Mouse (Mus musculus) forebrain, embryonic 12.5 days (tissue): ENCODE measurements around the gene Zfp82. TPM values are rescaled to one million over a fixed set of nuclear protein-coding genes. Genes with fewer than 3 reads are reported as not detected.

ENCODE experiments used
- ATAC-seq: fragments of 200-750 bp; cut with Nextera tagmentation; 2 replicates; pipeline ENCODE4 v1.8.0; 2017; ENCODE audit warnings: moderate TSS enrichment; ENCODE audit not compliant: low FRiP score
- H3K27ac ChIP-seq: fragments of 300-500 bp; sonication (generic); 2 replicates; pipeline ENCODE4 v1.5.1; 2016; ENCODE audit warnings: mild to moderate bottlenecking
- H3K27me3 ChIP-seq: fragments of 300-500 bp; sonication (generic); 2 replicates; pipeline ENCODE4 v1.6.1; 2016; ENCODE audit warnings: mild to moderate bottlenecking
- H3K36me3 ChIP-seq: fragments of 300-500 bp; sonication (generic); replicated peaks from 2 replicates; pipeline ENCODE4 v1.6.1; 2016; ENCODE audit warnings: mild to moderate bottlenecking
- H3K4me1 ChIP-seq: fragments of 300-500 bp; sonication (generic); 2 replicates; pipeline ENCODE4 v1.6.1; 2016
- H3K4me2 ChIP-seq: fragments of 300-500 bp; sonication (generic); 2 replicates; pipeline ENCODE4 v1.6.1; 2016; ENCODE audit warnings: mild to moderate bottlenecking, moderate library complexity
- H3K4me3 ChIP-seq: fragments of 300-500 bp; sonication (generic); replicated peaks from 2 replicates; pipeline ENCODE4 v1.5.1; 2016; ENCODE audit warnings: mild to moderate bottlenecking
- H3K9ac ChIP-seq: fragments of 300-500 bp; sonication (generic); 2 replicates; pipeline ENCODE4 v1.6.1; 2016; ENCODE audit warnings: mild to moderate bottlenecking
- H3K9me3 ChIP-seq: fragments of 300-500 bp; sonication (generic); 2 replicates; pipeline ENCODE4 v1.6.1; 2016
- WGBS: fragments of 180-500 bp; shearing (Covaris S2); methylation state at CpG from one replicate; pipeline ENCODE4 v1.1.7; 2016; 5-methylcytosine and 5-hydroxymethylcytosine counted together
- polyA plus RNA-seq: library from polyadenylated mRNA; unstranded; fragments of >200 nt; fragmentation: Nextera tagmentation; extraction: Ambion mirVana; gene quantifications from 2 replicates; pipeline ENCODE4 v1.2.1, GENCODE M21; 2016

Zfp82 gene
- polyA plus RNA-seq, 1 experiment from 2014 or later = 4.7 TPM

GRCm38 (mm10) chr7:30030677-30031076 is 42.0 kb downstream of the Zfp82 start:
- no peak for ATAC-seq
- H3K27ac ChIP-seq = no peak overlapping the region
- no peaks in the 10 kb centered on the region for H3K4me1 ChIP-seq
- no peak overlapping the region for H3K4me2 ChIP-seq
- WGBS = 56% methylated on average over 6 of the region's 6 CpGs
- H3K36me3 ChIP-seq = peaks cover 22% of the 10 kb centered on the region
- no peak overlapping the region for H3K4me3 ChIP-seq
- H3K9ac ChIP-seq = no peak overlapping the region
- no peaks in the 10 kb centered on the region for H3K9me3 ChIP-seq
- no peaks in the 10 kb centered on the region for H3K27me3 ChIP-seq

GRCm38 (mm10) chr7:30028572-30028971 is 44.1 kb downstream of the Zfp82 start:
- H3K9me3 ChIP-seq = no peaks in the 10 kb centered on the region
- no peaks in the 10 kb centered on the region for H3K27me3 ChIP-seq
- ATAC-seq = no peak
- H3K4me3 ChIP-seq = no peak overlapping the region
- no peaks in the 10 kb centered on the region for H3K4me1 ChIP-seq
- H3K9ac ChIP-seq = no peak overlapping the region
- peaks cover 41% of the 10 kb centered on the region for H3K36me3 ChIP-seq
- H3K27ac ChIP-seq = no peak overlapping the region
- H3K4me2 ChIP-seq = no peak overlapping the region
- 89% methylated on average over 3 of the region's 3 CpGs for WGBS

GRCm38 (mm10) chr7:30027331-30027730 is 45.4 kb downstream of the Zfp82 start:
- Histone ChIP-seq H3K9ac (no peak overlapping the region), H3K27ac (no peak overlapping the region), H3K4me2 (no peak overlapping the region), H3K36me3 (peaks cover 53% of the 10 kb centered on the region), H3K4me1 (no peaks in the 10 kb centered on the region), H3K27me3 (no peaks in the 10 kb centered on the region), H3K4me3 (no peak overlapping the region), H3K9me3 (no peaks in the 10 kb centered on the region)
- no peak for ATAC-seq
- WGBS = 74% methylated on average over 4 of the region's 4 CpGs

GRCm38 (mm10) chr7:30025358-30025757 is 47.3 kb downstream of the Zfp82 start:
- no peak for ATAC-seq
- Histone ChIP-seq H3K9me3 (no peaks in the 10 kb centered on the region), H3K36me3 (peaks cover 70% of the 10 kb centered on the region), H3K4me1 (no peaks in the 10 kb centered on the region), H3K27me3 (no peaks in the 10 kb centered on the region), H3K27ac (no peak overlapping the region), H3K4me3 (no peak overlapping the region), H3K9ac (no peak overlapping the region), H3K4me2 (no peak overlapping the region)
- WGBS = 83% methylated on average over 5 of the region's 5 CpGs

DNA sequence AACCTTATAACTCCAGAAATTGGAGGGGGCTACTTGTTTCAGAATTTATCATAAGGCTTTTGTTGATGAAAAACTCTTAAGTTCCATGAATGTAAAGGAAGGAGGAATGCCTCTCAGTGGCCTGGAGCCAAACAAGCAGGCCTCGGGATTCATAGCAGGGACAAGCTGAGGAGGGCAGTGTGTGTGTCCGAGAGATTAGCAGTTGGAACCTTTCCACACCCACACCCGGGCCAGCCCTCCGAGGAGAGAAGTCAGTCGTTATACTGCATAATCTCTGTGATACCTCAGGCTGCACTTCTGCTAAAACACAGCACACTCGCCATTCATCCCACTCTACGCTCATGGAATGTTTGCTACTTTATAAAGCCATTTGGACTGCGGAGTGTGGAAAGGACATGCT is 48.9 kb downstream of the Zfp82 start:
- Histone ChIP-seq H3K9me3 (no peaks in the 10 kb centered on the region), H3K36me3 (peaks cover 83% of the 10 kb centered on the region), H3K27ac (no peak overlapping the region), H3K9ac (no peak overlapping the region), H3K4me2 (no peak overlapping the region), H3K4me1 (no peaks in the 10 kb centered on the region), H3K27me3 (no peaks in the 10 kb centered on the region), H3K4me3 (no peak overlapping the region)
- ATAC-seq = no peak
- 93% methylated on average over 8 of the region's 8 CpGs for WGBS

GRCm38 (mm10) chr7:30023324-30023723 is 49.4 kb downstream of the Zfp82 start:
- H3K36me3 ChIP-seq = peaks cover 87% of the 10 kb centered on the region
- H3K27ac ChIP-seq = no peak overlapping the region
- no peaks in the 10 kb centered on the region for H3K27me3 ChIP-seq
- WGBS = 95% methylated on average over 9 of the region's 9 CpGs
- H3K4me3 ChIP-seq = no peak overlapping the region
- no peak overlapping the region for H3K4me2 ChIP-seq
- no peaks in the 10 kb centered on the region for H3K4me1 ChIP-seq
- no peaks in the 10 kb centered on the region for H3K9me3 ChIP-seq
- ATAC-seq = no peak
- no peak overlapping the region for H3K9ac ChIP-seq

GRCm38 (mm10) chr7:30019543-30019942 is 53.2 kb downstream of the Zfp82 start:
- Histone ChIP-seq H3K4me1 (no peaks in the 10 kb centered on the region), H3K4me3 (no peak overlapping the region), H3K4me2 (no peak overlapping the region), H3K9ac (no peak overlapping the region), H3K27me3 (no peaks in the 10 kb centered on the region), H3K27ac (no peak overlapping the region), H3K36me3 (peaks cover 92% of the 10 kb centered on the region), H3K9me3 (no peaks in the 10 kb centered on the region)
- ATAC-seq = no peak
- WGBS = 92% methylated on average over 2 of the region's 2 CpGs

GRCm38 (mm10) chr7:30017226-30017625 is 55.5 kb downstream of the Zfp82 start:
- H3K36me3 ChIP-seq = peaks cover 82% of the 10 kb centered on the region
- no peak for ATAC-seq
- no peaks in the 10 kb centered on the region for H3K9me3 ChIP-seq
- H3K9ac ChIP-seq = no peak overlapping the region
- WGBS = 95% methylated on average over 6 of the region's 6 CpGs
- no peaks in the 10 kb centered on the region for H3K27me3 ChIP-seq
- no peak overlapping the region for H3K4me2 ChIP-seq
- H3K27ac ChIP-seq = no peak overlapping the region
- H3K4me3 ChIP-seq = no peak overlapping the region
- H3K4me1 ChIP-seq = no peaks in the 10 kb centered on the region

DNA sequence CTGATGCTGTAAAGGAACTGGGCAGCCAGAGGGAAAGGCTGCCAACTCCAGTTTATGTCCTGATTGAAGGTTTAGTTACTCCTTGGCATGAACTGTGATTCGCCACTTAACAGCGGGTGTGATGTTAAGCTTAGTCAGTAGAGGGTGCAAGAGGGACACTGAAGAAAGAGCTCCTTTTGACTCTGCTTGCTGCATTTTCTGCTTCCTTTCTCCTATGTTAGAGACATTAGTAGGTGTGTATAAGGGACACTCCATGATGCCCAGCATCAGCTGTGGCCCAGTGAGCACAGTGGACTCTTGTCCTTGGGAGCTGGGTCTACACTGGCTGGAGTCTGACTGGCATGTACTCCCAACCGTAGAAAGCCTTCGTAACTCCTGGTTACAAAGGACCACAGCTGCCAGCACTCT is 59.7 kb downstream of the Zfp82 start:
- no peak overlapping the region for H3K27ac ChIP-seq
- no peak for ATAC-seq
- no peaks in the 10 kb centered on the region for H3K9me3 ChIP-seq
- no peaks in the 10 kb centered on the region for H3K27me3 ChIP-seq
- H3K4me2 ChIP-seq = no peak overlapping the region
- H3K4me3 ChIP-seq = no peak overlapping the region
- H3K9ac ChIP-seq = no peak overlapping the region
- 80% methylated on average over 4 of the region's 4 CpGs for whole genome bisulfite sequencing
- H3K4me1 ChIP-seq = peaks cover 15% of the 10 kb centered on the region; the same call in 1 of the 2 replicates
- H3K36me3 ChIP-seq = peaks cover 64% of the 10 kb centered on the region

DNA sequence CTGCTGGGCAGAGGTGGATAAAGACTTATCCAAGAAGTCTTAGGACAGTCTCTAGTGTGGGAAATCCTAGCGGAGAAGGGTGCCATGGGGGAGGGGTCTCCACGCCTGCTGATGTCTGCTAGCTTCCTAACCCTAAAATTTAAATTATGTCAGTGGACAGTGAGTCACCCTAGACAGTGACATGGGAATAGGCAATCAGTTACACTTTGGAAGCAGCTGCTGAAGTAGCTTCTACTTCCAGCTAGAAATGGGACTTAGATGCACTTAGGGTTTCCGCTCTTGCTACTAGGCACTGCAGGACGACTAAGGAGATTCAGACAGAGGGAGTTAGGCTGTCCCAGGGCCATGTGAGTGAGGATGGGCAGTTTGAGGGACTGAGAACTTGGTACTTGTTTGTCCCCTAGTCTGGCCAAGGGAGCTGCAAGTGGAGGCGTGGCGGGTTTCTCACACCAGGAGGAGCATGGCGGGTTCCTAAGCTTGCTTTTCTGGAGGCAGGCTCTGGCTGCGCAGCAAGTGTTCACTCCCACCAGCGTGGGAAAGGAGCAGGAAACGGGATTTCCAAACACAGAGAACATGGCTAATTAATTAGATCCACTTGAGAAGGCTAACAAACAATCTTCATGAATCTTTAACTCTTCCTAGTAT is 62.0 kb downstream of the Zfp82 start:
- Histone ChIP-seq H3K36me3 (peaks cover 49% of the 10 kb centered on the region), H3K4me2 (no peak overlapping the region), H3K4me1 (peaks cover 15% of the 10 kb centered on the region; the same call in 1 of the 2 replicates), H3K27ac (peak overlapping the region; percentile 68; the same call in 1 of the 2 replicates), H3K4me3 (no peak overlapping the region), H3K27me3 (no peaks in the 10 kb centered on the region), H3K9ac (no peak overlapping the region), H3K9me3 (no peaks in the 10 kb centered on the region)
- 85% methylated on average over 10 of the region's 10 CpGs for WGBS
- ATAC-seq = no peak

DNA sequence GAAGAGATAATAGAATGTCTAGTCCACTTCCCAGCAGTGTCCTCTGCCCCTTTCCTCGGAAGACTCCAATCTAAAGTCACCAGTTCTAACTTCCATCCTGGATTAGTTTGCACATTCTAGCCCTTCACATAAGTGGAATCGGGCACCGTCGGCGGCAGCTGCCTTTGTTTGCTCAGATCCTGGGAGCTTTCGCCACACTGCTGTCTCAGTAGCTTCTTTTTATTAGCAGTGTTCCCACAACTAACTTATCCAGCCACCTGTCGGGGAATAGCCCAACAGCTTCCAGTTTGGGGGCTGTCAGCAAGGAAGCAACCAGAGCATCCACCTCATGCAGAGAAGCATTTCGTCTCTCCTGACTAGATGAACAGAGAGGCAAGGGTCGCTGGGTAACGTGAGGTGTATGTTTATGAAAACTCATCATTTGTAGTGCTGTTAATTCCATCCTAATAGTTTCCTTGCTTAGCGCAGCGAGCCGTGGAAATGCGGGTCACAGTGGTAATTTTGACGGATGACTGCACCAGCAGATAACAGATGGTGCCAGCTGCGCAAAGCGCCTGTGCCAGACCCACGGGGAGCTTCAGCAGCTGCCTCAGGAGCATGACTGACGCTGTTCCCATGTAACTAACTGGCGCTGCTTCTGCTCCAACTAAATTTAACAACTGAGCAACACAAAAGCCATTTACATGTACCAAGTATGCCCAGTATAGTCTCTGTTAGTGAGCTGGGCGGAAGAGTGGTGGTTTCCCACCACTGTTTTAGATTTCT is 63.2 kb downstream of the Zfp82 start:
- no peaks in the 10 kb centered on the region for H3K9me3 ChIP-seq
- WGBS = 77% methylated on average over 21 of the region's 21 CpGs
- no peak overlapping the region for H3K4me2 ChIP-seq
- peaks cover 43% of the 10 kb centered on the region for H3K36me3 ChIP-seq
- H3K4me3 ChIP-seq = no peak overlapping the region
- H3K27ac ChIP-seq = peak overlapping the region; percentile 68
- H3K27me3 ChIP-seq = no peaks in the 10 kb centered on the region
- H3K9ac ChIP-seq = no peak overlapping the region
- peak; percentile 76; the same call in 1 of the 2 replicates for ATAC-seq
- peaks cover 15% of the 10 kb centered on the region; the same call in 1 of the 2 replicates for H3K4me1 ChIP-seq

- no peak for ATAC-seq
Measured at GRCm38 (mm10) chr7:30008020-30008690, 64.5 kb downstream of the Zfp82 start.

More at GRCm38 (mm10) chr7:30008020-30008690, 64.5 kb downstream of the Zfp82 start:
- Histone ChIP-seq H3K36me3 (peaks cover 29% of the 10 kb centered on the region), H3K4me3 (no peak overlapping the region), H3K9ac (no peak overlapping the region), H3K27me3 (no peaks in the 10 kb centered on the region), H3K27ac (no peak overlapping the region), H3K4me1 (peaks cover 15% of the 10 kb centered on the region; the same call in 1 of the 2 replicates), H3K4me2 (no peak overlapping the region), H3K9me3 (no peaks in the 10 kb centered on the region)
- 85% methylated on average over 6 of the region's 6 CpGs for WGBS
